Mouse (Mus musculus): Measurements from ENCODE around the gene Sash1. TPM values are rescaled to one million over a fixed set of nuclear protein-coding genes. Genes with fewer than 3 reads are reported as not detected.

Sash1 gene
- polyA plus RNA-seq, 1 experiment from 2014 or later: 4.1 TPM

DNA sequence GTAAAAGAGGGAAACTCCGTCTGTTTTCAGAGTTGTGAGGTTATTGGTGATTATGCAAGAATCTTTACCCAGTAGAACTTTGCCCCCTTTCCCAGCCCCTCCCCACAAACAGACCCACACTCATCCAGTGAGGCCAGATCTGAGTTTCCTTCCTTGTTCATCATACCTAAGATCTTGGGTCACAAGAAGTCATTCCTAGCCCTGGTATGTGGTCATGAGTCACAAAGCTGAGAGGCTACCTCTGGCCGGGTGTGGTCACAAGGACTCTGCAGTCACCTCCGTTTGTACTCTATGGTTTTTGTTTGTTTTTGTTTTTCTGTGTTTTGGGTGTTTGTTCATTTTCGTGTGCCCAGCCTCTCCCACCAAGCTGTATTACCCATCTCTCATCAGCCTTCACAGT, 4.6 kb upstream of the Sash1 start:
- Histone ChIP-seq H3K36me3 (replicated peaks) (no peaks in the 10 kb centered on the region), H3K27ac (replicated peaks) (no peak overlapping the region), H3K4me1 (peaks cover 30% of the 10 kb centered on the region), H3K4me3 (no peak overlapping the region), H3K9me3 (no peaks in the 10 kb centered on the region), H3K27me3 (replicated peaks; ENCODE audit: low read depth, poor library complexity, severe bottlenecking) (peaks cover 8% of the 10 kb centered on the region; the same call in 1 of the 2 replicates)
- DNase-seq (ENCODE audit: low spot score): no peak
- WGBS: 87% methylated on average over 4 of the region's 4 CpGs

DNA sequence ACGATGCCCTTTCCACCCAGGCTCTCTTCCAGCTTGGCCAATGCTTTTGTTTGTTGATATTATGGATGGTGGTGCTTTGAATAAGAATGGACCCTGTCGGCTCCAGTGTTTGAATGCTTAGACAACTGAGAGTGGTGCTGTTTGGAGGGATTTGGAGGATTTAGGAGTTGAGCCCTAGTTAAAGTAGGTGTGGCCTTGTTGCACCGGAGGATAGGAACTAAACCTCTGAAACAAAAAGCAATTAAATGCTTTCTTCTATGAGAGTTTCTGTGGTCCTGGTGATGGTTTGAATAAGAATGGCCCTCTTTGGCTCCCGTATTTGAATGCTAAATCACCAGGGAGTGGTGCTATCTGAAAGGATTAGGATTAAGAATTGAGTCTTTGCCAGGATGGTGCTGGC, 3.5 kb upstream of the Sash1 start:
- Histone ChIP-seq H3K27ac (replicated peaks) (no peak overlapping the region), H3K4me1 (peaks cover 28% of the 10 kb centered on the region), H3K36me3 (replicated peaks) (no peaks in the 10 kb centered on the region), H3K4me3 (no peak overlapping the region), H3K27me3 (replicated peaks; ENCODE audit: low read depth, poor library complexity, severe bottlenecking) (peaks cover 8% of the 10 kb centered on the region; the same call in 1 of the 2 replicates), H3K9me3 (no peaks in the 10 kb centered on the region)
- DNase-seq (ENCODE audit: low spot score): no peak
- WGBS: 50% methylated on average over 4 of the region's 4 CpGs

DNA sequence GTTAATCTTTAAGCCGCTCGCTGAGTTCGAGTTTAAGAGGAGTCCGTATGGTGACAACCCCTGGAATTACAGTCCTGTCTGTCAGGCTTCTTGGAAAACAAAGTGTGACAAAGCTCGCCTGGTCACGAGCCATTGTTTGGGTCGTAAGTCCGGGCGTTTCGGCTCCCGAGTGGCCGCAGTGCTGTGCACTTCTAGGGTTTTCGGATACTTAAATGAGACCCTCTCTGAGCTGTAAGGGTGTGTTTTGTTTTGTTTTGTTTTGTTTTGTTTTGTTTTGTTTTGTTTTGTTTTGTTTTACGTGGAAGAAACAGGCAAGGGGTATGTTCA, 621 bp upstream of the Sash1 start:
- H3K36me3 ChIP-seq (replicated peaks): no peaks in the 10 kb centered on the region
- no peak for DNase-seq (ENCODE audit: low spot score)
- under 1% methylated on average over 14 of the region's 14 CpGs for WGBS
- peaks cover 47% of the 10 kb centered on the region for H3K4me1 ChIP-seq
- H3K27me3 ChIP-seq (replicated peaks; ENCODE audit: low read depth, poor library complexity, severe bottlenecking): peaks cover 8% of the 10 kb centered on the region; the same call in 1 of the 2 replicates
- no peaks in the 10 kb centered on the region for H3K9me3 ChIP-seq
- peak overlapping the region; percentile 95 for H3K27ac ChIP-seq (replicated peaks)
- peak overlapping the region; percentile 85 for H3K4me3 ChIP-seq

DNA sequence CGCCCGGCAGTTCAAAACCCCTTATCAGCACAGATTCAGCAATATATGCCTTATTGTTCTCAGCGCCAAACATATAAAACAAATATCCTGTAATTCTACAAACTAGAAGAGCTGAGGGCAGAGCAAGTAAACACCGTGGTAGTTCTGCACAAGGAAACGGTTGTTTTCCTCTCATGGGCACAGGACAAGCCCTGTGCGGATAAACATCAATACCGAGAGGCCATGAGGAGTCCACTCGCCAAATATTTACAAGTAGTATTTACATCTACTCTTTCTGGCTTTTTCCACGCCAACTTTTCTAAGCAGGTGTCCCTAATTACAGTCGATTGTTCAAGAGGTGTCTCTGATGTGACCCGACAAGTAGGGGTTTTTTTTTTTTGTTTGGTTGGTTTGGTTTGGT, 669 bp downstream of the Sash1 start:
- 2% methylated on average over 11 of the region's 11 CpGs for WGBS
- no peaks in the 10 kb centered on the region for H3K9me3 ChIP-seq
- peak overlapping the region; percentile 95 for H3K27ac ChIP-seq (replicated peaks)
- H3K36me3 ChIP-seq (replicated peaks): no peaks in the 10 kb centered on the region
- H3K4me1 ChIP-seq: peaks cover 55% of the 10 kb centered on the region
- H3K4me3 ChIP-seq: peak overlapping the region; percentile 85
- peaks cover 8% of the 10 kb centered on the region; the same call in 1 of the 2 replicates for H3K27me3 ChIP-seq (replicated peaks; ENCODE audit: low read depth, poor library complexity, severe bottlenecking)
- peak; percentile 37 for DNase-seq (ENCODE audit: low spot score)

DNA sequence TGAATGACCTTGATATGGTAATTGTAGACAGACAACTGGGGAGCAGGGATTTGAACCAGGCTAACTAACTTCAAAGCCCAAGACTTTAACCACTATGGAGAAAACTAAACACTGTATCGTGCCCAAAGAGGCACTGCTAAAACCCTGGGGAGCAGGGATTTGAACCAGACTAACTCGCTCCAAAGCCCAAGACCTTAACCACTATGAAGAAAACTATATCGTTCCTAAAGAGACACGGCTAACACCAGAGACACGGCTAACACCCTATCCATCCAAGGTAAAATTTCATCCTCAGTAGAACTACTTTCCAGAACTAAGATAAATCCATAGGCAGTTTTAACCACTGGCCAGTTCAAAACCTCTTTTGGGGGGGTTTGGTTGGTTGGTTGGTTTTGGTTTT, 1.3 kb downstream of the Sash1 start:
- Histone ChIP-seq H3K27ac (replicated peaks) (no peak overlapping the region), H3K36me3 (replicated peaks) (no peaks in the 10 kb centered on the region), H3K9me3 (no peaks in the 10 kb centered on the region), H3K4me3 (peak overlapping the region; percentile 85), H3K27me3 (replicated peaks; ENCODE audit: low read depth, poor library complexity, severe bottlenecking) (peaks cover 8% of the 10 kb centered on the region; the same call in 1 of the 2 replicates), H3K4me1 (peaks cover 57% of the 10 kb centered on the region)
- WGBS: 33% methylated on average over 5 of the region's 5 CpGs
- DNase-seq (ENCODE audit: low spot score): no peak

DNA sequence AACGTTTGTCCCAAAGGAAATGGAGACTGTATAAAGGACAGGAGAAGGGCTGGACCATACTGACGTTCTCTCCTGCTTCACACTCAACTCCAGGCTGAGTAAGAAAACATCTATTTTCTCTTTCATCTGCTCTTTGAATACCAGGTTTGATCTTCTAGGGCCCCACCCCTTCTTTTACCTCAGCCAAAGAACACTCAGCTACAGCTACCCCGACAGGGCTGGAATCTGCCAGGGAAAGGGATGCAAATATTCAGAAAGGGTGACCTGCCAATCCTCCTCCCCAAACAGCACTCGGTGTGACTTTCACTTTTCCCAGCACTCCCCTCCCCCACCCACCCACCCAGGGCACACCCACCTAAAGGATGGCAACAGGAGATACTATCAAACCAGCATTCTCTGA, 2.2 kb downstream of the Sash1 start:
- H3K27me3 ChIP-seq (replicated peaks; ENCODE audit: low read depth, poor library complexity, severe bottlenecking): peaks cover 8% of the 10 kb centered on the region; the same call in 1 of the 2 replicates
- no peaks in the 10 kb centered on the region for H3K9me3 ChIP-seq
- peaks cover 66% of the 10 kb centered on the region for H3K4me1 ChIP-seq
- H3K27ac ChIP-seq (replicated peaks): no peak overlapping the region
- no peak for DNase-seq (ENCODE audit: low spot score)
- 17% methylated on average over 4 of the region's 4 CpGs for WGBS
- no peaks in the 10 kb centered on the region for H3K36me3 ChIP-seq (replicated peaks)
- H3K4me3 ChIP-seq: peak overlapping the region; percentile 42

DNA sequence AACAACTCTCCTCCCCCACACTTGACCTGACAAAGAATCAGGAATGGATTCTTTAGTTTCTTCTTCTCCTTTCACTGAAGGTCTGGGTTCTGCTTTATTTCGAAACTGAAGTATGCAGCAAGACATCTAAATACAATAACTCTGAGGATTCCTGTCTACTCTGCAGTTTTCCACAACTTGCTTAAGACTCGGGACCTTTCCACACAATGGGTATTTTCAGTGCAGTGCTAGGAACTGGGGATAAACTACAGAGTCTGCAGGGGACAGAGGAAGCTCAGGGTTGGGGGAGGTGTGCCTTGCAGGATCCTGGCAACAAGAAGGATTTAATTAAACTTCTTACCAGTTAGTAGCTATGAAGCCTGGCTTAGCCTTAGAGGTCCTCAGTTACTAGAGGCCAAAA, 4.1 kb downstream of the Sash1 start:
- 11% methylated on average over 2 of the region's 2 CpGs for WGBS
- H3K36me3 ChIP-seq (replicated peaks): peaks cover 4% of the 10 kb centered on the region; the same call in 1 of the 2 replicates
- no peak overlapping the region for H3K4me3 ChIP-seq
- no peaks in the 10 kb centered on the region for H3K9me3 ChIP-seq
- H3K4me1 ChIP-seq: peaks cover 50% of the 10 kb centered on the region
- H3K27ac ChIP-seq (replicated peaks): no peak overlapping the region
- H3K27me3 ChIP-seq (replicated peaks; ENCODE audit: low read depth, poor library complexity, severe bottlenecking): no peaks in the 10 kb centered on the region
- DNase-seq (ENCODE audit: low spot score): no peak

DNA sequence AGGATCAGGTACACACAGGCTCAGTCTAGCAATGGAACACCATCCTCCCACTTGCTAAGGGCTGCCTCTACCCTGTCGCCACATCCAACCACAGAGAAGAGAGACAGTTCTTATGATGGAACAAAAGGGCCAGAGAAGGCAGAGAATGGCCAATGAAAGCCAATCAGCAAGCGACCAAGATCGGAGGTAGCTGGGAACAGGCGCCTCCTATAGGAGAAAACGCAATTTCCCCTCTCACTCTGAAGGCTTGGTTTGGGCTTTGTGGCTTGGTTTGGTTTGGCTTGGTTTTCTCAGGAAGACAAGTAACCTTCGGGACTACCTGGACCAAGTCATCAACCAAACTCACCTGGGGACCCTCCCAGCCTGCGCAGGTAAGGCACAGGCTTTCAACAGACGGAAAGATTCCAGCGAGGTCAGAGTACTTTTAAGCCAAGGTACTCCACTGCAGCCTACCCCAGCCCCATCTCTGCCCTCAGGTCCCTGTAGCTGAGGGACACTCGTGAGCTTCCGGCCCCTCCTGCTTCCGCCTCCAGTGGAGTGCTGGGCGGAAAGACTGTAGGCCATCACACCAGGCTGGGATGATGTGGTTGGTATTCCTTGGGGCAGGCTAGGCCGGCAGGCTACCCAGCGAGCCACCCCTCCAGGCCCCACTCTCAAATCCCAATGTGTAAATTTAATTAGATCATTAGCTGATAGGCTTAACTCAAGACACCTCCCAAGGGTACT, 4.8 kb downstream of the Sash1 start:
- Histone ChIP-seq H3K9me3 (no peaks in the 10 kb centered on the region), H3K27ac (replicated peaks) (no peak overlapping the region), H3K27me3 (replicated peaks; ENCODE audit: low read depth, poor library complexity, severe bottlenecking) (no peaks in the 10 kb centered on the region), H3K36me3 (replicated peaks) (peaks cover 9% of the 10 kb centered on the region; the same call in 1 of the 2 replicates), H3K4me3 (no peak overlapping the region), H3K4me1 (peaks cover 47% of the 10 kb centered on the region)
- WGBS: 44% methylated on average over 15 of the region's 15 CpGs
- no peak for DNase-seq (ENCODE audit: low spot score)

DNA sequence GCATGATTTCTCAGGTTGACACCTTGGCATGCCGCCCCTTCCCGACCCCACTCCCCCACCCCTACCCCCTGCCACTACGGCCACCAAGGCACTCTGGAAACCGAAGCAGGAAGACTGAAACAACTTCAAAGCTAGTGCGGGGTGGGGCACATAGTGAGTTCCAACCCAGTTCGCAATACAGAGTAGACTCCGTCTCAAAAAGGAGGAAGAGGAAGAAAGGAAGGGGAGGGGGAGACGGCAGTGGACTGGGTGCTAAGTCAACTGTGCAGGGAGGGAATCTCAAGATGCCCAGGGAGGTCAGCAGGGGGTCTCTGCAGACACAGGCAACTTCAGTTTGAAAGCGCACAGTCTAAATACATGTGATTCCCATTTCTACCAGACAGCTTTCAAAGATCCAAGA, 7.0 kb downstream of the Sash1 start:
- Histone ChIP-seq H3K27ac (replicated peaks) (peak overlapping the region; percentile 30; the same call in 1 of the 2 replicates), H3K4me1 (peaks cover 37% of the 10 kb centered on the region), H3K27me3 (replicated peaks; ENCODE audit: low read depth, poor library complexity, severe bottlenecking) (no peaks in the 10 kb centered on the region), H3K4me3 (0 out of 2 replicates have a peak overlapping the region, but pooled peaks have one; percentile 8), H3K36me3 (replicated peaks) (peaks cover 9% of the 10 kb centered on the region; the same call in 1 of the 2 replicates), H3K9me3 (no peaks in the 10 kb centered on the region)
- WGBS: 41% methylated on average over 9 of the region's 9 CpGs
- DNase-seq (ENCODE audit: low spot score): no peak

DNA sequence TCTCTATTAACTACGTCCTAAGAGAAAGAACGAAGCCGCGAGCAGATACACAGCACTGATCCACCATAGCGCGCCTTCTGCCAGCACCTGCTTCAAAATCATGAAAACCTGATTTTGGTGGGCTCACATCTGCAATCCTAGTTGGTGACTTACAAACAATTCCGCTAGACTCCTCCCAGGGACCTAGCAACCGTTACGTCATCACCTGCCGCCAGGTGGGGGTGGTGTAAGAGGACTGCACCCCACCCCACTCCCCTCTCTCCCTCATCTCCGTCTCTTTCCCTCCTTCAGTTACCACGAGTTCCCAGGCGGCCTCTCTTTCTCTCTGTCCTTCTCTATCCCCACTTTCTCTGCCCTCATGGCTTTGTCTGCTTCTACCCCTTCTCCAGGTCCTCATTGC, 7.5 kb downstream of the Sash1 start:
- DNase-seq (ENCODE audit: low spot score): no peak
- Histone ChIP-seq H3K9me3 (no peaks in the 10 kb centered on the region), H3K27ac (replicated peaks) (peak overlapping the region; percentile 30; the same call in 1 of the 2 replicates), H3K36me3 (replicated peaks) (peaks cover 9% of the 10 kb centered on the region; the same call in 1 of the 2 replicates), H3K4me3 (no peak overlapping the region), H3K27me3 (replicated peaks; ENCODE audit: low read depth, poor library complexity, severe bottlenecking) (no peaks in the 10 kb centered on the region), H3K4me1 (peaks cover 33% of the 10 kb centered on the region)
- 79% methylated on average over 13 of the region's 13 CpGs for WGBS

DNA sequence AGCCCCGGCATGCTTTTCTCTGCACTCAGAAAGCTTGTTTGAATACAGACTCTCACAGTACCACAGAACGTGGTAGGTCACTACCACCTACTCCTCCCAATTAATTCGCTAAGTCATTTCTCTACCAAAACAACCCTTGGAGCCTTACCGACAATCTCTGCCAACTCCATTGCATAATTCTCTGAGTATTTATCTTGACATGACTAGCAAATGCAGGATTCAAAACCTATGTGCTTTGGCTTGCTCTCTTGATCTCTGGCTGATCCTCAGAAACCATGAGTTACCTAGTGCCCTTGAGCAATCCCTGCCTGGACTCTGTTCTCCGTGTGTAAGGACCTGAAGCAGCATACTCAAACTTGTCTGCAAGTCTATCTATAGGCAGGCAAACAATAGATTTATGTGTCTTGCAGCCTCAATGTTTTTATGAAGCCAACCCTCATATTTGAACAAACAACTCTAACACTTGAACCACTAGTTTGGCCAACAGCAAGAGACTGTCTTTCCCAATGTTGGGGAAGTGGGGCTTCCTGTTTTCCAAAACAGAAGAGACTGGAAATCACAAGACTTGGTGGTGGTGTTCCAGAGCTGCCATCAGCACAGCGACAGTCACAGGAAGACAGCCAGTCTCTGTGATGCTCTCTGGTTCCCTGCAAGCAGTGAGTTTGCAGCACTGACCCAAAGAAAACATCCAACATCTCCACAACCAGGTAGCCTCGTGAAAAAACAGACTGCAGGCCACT, 12.1 kb downstream of the Sash1 start:
- WGBS: 86% methylated on average over 7 of the region's 7 CpGs
- Histone ChIP-seq H3K4me3 (no peak overlapping the region), H3K27ac (replicated peaks) (no peak overlapping the region), H3K36me3 (replicated peaks) (peaks cover 9% of the 10 kb centered on the region; the same call in 1 of the 2 replicates), H3K9me3 (no peaks in the 10 kb centered on the region), H3K4me1 (peaks cover 4% of the 10 kb centered on the region), H3K27me3 (replicated peaks; ENCODE audit: low read depth, poor library complexity, severe bottlenecking) (no peaks in the 10 kb centered on the region)
- DNase-seq (ENCODE audit: low spot score): no peak

DNA sequence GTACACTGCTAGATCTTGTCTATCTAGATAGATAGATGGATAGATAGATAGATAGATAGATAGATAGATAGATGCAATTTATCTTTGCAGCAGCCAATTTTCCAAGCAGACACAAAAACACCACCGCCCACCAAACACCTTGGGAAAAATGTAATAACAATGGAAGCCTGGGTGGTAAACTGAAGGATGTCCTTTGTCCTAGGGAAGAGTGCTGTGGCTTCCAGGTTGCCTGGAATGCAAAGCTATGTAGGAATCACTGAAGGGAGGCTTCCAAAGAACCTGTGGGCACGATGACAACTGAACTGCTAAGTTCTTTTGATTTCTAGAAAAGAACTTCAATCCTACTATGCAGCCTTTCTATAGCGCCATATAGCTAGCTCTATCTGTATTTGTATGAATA, 13.1 kb downstream of the Sash1 start:
- no peaks in the 10 kb centered on the region for H3K27me3 ChIP-seq (replicated peaks; ENCODE audit: low read depth, poor library complexity, severe bottlenecking)
- peaks cover 9% of the 10 kb centered on the region; the same call in 1 of the 2 replicates for H3K36me3 ChIP-seq (replicated peaks)
- no peaks in the 10 kb centered on the region for H3K9me3 ChIP-seq
- DNase-seq (ENCODE audit: low spot score): no peak
- 91% methylated on average over 3 of the region's 3 CpGs for WGBS
- H3K4me1 ChIP-seq: no peaks in the 10 kb centered on the region
- H3K27ac ChIP-seq (replicated peaks): no peak overlapping the region
- no peak overlapping the region for H3K4me3 ChIP-seq

DNA sequence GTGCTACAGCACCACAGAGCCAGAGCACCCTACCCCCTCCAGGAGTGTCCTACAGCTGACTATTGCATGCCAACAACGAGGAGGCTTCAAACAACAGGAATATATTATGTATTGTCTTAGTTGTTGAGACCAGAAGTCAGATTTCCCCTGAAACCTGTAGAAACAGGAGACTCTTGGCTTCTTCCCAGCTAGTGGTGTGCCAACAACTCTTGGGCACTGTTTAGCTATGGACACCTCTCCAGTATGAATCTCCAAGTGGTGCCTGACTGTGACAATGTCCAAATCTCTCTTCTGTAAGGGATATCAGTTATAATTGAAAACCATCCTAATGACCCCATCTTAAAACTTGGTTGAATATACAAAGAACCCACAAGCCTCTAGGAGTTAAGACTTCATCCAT, 13.9 kb downstream of the Sash1 start:
- no peak for DNase-seq (ENCODE audit: low spot score)
- WGBS: 86% methylated on average over 1 of the region's 1 CpGs
- Histone ChIP-seq H3K4me1 (no peaks in the 10 kb centered on the region), H3K27ac (replicated peaks) (no peak overlapping the region), H3K9me3 (no peaks in the 10 kb centered on the region), H3K4me3 (no peak overlapping the region), H3K36me3 (replicated peaks) (peaks cover 5% of the 10 kb centered on the region; the same call in 1 of the 2 replicates), H3K27me3 (replicated peaks; ENCODE audit: low read depth, poor library complexity, severe bottlenecking) (no peaks in the 10 kb centered on the region)
